Mouse (Mus musculus) liver (tissue): ENCODE results near the gene Il1f10.

Source experiments
- DNase-seq: peaks from one replicate; pipeline ENCODE4 v3.0.0-alpha.2; 2020; ENCODE audit warnings: mixed read lengths

Gene Il1f10

GRCm38 (mm10) chr2:24290896-24291295 lies at the start of gene Il1f10:
Gene Il1f10 (plus strand): TSS chr2:24291196.
- no peak for DNase-seq

- DNase-seq: no peak
Measured at GRCm38 (mm10) chr2:24267503-24267902, 23.5 kb upstream of the Il1f10 start.

GRCm38 (mm10) chr2:24273619-24274018 lies 17.4 kb upstream of the Il1f10 start:
- DNase-seq: no peak

DNA sequence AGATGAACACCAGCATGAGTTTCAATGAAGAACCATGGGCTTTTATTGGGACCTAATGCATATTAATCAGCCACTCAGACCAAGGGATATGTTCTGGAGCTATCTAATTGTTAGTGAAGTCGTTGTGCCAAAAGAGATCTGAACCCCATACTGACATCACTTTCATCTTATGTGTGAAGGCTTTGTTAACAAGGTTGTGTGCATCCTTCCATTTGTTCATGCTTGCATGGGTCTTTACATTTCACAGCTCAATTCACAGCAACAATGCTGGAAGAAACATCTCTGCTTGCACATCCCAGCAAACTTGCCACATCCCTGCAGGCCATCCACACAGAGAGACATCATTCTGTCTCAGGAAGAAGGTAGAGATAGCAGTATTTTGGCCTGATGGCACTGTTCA lies 15.8 kb upstream of the Il1f10 start:
- no peak for DNase-seq

DNA sequence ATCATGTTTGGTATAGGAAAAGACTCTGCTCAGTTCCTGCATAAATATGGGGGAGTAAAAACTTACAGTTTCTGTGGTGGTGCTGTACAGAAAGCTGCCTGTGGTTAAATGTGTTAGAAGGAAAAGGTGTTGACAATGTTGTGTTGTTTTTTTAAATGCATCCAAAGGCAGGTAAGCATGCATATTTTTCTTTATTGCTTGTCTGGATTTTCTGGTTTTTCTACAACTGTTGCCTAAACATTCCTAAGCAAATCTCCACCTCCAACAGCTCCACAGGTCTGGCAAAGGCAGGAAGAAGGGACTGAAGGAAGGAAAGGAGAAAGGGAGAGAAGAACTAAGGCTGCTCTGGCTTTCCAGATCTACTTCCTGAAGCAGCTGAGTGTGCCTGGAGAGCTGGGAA lies 14.3 kb upstream of the Il1f10 start, which contains the start of gene Il1f5:
Il1f5 (plus strand) TSS at position 301 of the 400 bp plus-strand sequence.
- DNase-seq: no peak

GRCm38 (mm10) chr2:24294616-24295015 lies 3.6 kb downstream of the Il1f10 start:
- no peak for DNase-seq

GRCm38 (mm10) chr2:24296837-24297236 lies 5.8 kb downstream of the Il1f10 start:
- peak; percentile 20 for DNase-seq

GRCm38 (mm10) chr2:24311302-24312001 lies 20.5 kb downstream of the Il1f10 start:
- peak; percentile 48 for DNase-seq

DNA sequence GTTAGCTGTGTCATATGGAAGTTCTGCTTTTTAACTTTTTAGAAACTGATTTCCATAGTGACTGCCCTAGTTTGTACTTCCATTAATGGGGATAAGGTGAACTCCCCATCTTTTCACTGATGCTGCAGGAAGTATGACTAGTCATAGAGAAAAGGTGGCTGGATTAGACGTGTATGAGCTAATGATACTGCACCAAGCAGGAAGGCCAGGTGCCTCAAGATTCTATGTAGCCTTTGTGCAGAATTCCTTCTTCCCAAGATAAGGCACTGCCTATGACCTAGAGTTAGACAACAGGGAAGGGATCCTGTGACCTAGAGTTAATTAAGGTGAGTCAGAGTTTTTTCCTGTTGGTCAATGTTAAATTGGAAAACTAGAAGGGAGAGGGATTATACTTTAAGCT lies 25.9 kb downstream of the Il1f10 start:
- no peak for DNase-seq

- no peak for DNase-seq
Measured at GRCm38 (mm10) chr2:24317919-24318598, 27.1 kb downstream of the Il1f10 start.

- peak; percentile 17 for DNase-seq
Measured at GRCm38 (mm10) chr2:24335333-24335732, 44.3 kb downstream of the Il1f10 start.

- no peak for DNase-seq
Measured at GRCm38 (mm10) chr2:24336545-24336944, 45.5 kb downstream of the Il1f10 start, which contains the start of gene Il1rn. Gene Il1rn (plus strand): TSS chr2:24336853.

DNA sequence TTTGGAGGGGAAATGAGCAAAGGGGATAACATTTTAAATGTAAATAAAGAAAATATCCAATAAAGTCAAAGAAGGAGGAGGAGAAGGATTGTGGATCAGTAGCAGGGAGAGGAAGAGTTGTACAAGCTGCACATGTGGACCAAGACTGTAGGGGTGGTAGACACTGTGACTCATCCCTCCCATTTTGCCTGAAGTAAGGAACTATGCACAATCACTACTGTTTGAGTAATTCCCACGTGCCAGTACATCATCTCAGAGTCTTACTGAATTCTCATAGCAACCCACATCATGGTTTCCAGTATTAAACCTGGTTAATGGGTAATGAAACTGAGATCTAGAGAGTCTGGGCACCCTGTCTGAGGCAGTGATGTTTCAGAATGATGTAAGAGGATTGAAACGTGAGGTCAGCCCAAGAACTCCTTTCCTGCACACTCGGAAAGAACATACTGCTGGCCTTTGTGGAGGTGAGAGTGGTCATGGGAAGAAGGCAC lies 50.4 kb downstream of the Il1f10 start:
- no peak for DNase-seq
